In the genomic region with DNA sequence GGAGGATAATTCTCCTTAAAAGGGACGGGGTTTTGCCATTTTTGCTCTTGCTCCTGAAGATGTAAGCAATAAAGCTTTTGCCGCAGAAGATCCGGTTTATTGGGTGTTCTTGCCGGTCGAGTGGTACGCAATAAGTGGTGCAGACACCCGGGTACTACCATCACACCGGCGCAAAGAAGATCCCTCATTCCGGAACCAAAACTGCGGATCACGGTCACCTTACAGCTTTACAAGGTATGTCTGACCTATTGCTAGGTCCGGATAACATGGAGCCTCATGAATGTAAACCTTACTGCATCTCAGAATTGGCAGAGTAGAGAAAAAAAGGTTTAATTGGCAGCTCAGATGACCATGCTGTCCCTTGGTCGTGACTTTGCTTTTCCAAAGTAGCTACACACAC, we compare ENCODE assay signal across 21 mouse cellular contexts.
A peak's percentile ranks its signal among the peaks of the same experiment; 100 is the strongest.
DNase-seq lines count a peak whose midpoint lies in the region.
"Had no signal": no experiment of that assay in that cellular context is flagged by ENCODE, and none has a peak within 500 bp of the region (broad histone marks: within the 10 kb centered on the region; RNA-seq: fewer than 3 reads in every experiment).

No protein-coding gene starts in this region.

- no peaks in the 10 kb centered on the region for H3K4me1 ChIP-seq in heart, embryonic 10.5 days

- H3K27me3 ChIP-seq in heart, embryonic 10.5 days (ENCODE audit: insufficient read depth, poor library complexity, severe bottlenecking) = no peaks in the 10 kb centered on the region

- no peak overlapping the region for H3K27ac ChIP-seq in heart, embryonic 10.5 days

- 86% methylated on average over 14 of the region's 14 CpGs for WGBS in heart, embryonic 10.5 days

- intact Hi-C loops in heart, postnatal 25 days (cut with DNase I) = no loop called here
- intact Hi-C loops in gastrocnemius, postnatal 36 days (cut with DNase I) = no loop called here

- H3K9me3 ChIP-seq in heart, embryonic 10.5 days = no peaks in the 10 kb centered on the region

- no peaks in the 10 kb centered on the region for H3K36me3 ChIP-seq in heart, embryonic 10.5 days
- H3K36me3 ChIP-seq: G1E had no signal

- DNase-seq in heart, embryonic 10.5 days (ENCODE audit: low spot score) = peak; percentile 50
- DNase-seq in heart, postnatal 25 days (ENCODE audit: low spot score) = no peak
- DNase-seq in ES-CJ7 (ENCODE audit: low read depth, low spot score) (peak; percentile 51), R1 (ENCODE audit: low read depth, low spot score) (peak; percentile 56), ZHBTc4 (ENCODE audit: low read depth, low spot score) (peak; percentile 30)
- no peak for DNase-seq in ovary, postnatal 36 days (ENCODE audit: low spot score)
- no peak for DNase-seq in gastrocnemius, postnatal 36 days
- DNase-seq in spleen, postnatal 14 days (ENCODE audit: low spot score in 2 of 2) = no peak
- DNase-seq: adrenal gland, adult 2 months; adrenal gland, adult 8-10 months; adrenal gland, postnatal 10 days; adrenal gland, postnatal 14 days; adrenal gland, postnatal 25 days; adrenal gland, postnatal 36 days; B cell, adult 2 months; cerebellum, adult 11 months; cerebellum, adult 11-12 months; cerebellum, adult 18-20 months; cerebellum, adult 2 months; cerebellum, adult 8-10 months had no signal

- no peak overlapping the region for H3K4me3 ChIP-seq in heart, embryonic 10.5 days

Comparison
In these comparisons a context has a peak if more than half of its experiments do, and no peak if none do; other contexts are left out.
1. DNase-seq: peak in heart, embryonic 10.5 days (single experiment), ES-CJ7 (single experiment), R1 (single experiment) and ZHBTc4 (single experiment); none in heart, postnatal 25 days (single experiment), ovary, postnatal 36 days (single experiment), gastrocnemius, postnatal 36 days (0 of 2) and spleen, postnatal 14 days (0 of 2).